Mouse (Mus musculus): Measurements from ENCODE around the gene Macrod2. TPM values are rescaled to one million over a fixed set of nuclear protein-coding genes. Genes with fewer than 3 reads are reported as not detected.

Macrod2 gene
- polyA plus RNA-seq, 1 experiment from 2014 or later = 49.2 TPM

DNA sequence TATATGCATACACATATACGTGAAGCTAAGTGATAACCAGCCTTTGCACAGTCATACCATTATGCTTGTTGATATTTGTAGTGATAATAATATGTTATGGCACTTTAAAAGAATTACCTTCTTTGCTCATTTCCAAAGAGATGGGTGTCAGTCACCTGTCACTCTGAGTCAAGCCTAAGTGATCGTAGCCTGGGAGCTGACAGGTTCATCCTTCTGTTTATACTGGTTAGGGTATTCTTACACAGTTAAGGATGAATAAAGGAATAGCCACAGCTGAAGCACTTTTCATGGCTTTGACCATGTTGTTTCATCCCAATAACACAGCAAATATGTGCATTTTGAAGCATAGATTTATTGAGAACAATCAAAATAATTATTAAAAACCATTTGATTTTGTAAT lies 274.7 kb downstream of the Macrod2 start:
- H3K9ac ChIP-seq (ENCODE audit: low read length) = peak overlapping the region; percentile 74
- ATAC-seq = no peak
- no peaks in the 10 kb centered on the region for H3K9me3 ChIP-seq (replicated peaks; ENCODE audit: control insufficient read depth, low read length)
- no peaks in the 10 kb centered on the region for H3K36me3 ChIP-seq (ENCODE audit: control insufficient read depth, insufficient read depth, low read length)
- H3K4me2 ChIP-seq (ENCODE audit: low read length) = peak overlapping the region; percentile 69
- 4% methylated on average over 2 of the region's 2 CpGs for WGBS
- peaks cover 15% of the 10 kb centered on the region for H3K4me1 ChIP-seq (ENCODE audit: control insufficient read depth, insufficient read depth, low read length)
- peak overlapping the region; percentile 60; the same call in 1 of the 2 replicates for H3K27ac ChIP-seq (ENCODE audit: low read depth, low read length)
- DNase-seq (ENCODE audit: low spot score) = peak; percentile 47
- no peaks in the 10 kb centered on the region for H3K27me3 ChIP-seq (replicated peaks; ENCODE audit: control insufficient read depth, insufficient read depth, low read length)
- H3K4me3 ChIP-seq (ENCODE audit: low read depth, low read length) = peak overlapping the region; percentile 60

- H3K4me3 ChIP-seq (ENCODE audit: low read depth, low read length) = peak overlapping the region; percentile 60
- WGBS = under 1% methylated on average over 12 of the region's 12 CpGs
- H3K4me2 ChIP-seq (ENCODE audit: low read length) = peak overlapping the region; percentile 69
These were observed 275.3 kb downstream of the Macrod2 start for GRCm38 (mm10) chr2:140670457-140670856.

DNA sequence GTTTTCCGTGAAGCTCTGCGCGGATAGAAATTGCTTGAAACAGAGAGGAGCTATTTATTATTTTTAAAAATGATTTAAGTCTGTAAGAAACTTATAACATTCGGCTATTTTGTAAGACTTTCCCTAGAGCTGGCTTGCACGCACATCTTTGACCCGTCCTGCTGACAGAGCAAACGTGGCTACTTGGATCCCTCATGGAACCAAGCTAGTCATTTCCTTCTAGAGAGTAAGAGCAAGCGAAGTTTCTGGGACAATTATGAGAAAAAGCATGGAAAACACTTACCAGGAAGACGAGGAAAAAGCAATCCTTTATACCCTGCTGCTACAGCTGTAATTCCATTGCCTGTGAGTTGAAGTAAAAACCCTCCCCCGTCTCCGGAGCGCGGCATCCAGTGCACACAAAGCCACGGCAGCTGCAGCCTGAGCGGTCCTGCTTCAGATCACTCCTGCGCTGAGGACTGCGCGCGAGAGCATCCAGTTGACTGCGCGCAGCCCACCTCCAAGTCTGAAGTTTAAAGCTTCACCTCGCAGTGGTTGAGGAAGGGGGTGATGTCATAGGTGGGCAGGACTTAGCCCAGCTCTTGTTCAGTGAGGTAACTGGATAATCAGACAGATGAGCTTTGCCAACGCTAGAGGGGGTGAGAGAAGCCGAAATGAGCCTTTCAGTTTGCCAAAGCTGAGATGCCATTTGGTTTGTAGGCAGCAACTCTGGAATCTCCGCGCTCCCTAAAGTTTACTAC lies 276.0 kb downstream of the Macrod2 start, which contains the start of gene Flrt3:
Gene Flrt3 (minus strand): TSS at position 507 of the 740 bp plus-strand sequence.
- H3K27ac ChIP-seq (ENCODE audit: low read depth, low read length) = peak within 1 kb of the TSS; percentile 84
- H3K4me1 ChIP-seq (ENCODE audit: control insufficient read depth, insufficient read depth, low read length) = peaks cover 7% of the 10 kb centered on the region; the same call in 1 of the 2 replicates
- H3K9me3 ChIP-seq (replicated peaks; ENCODE audit: control insufficient read depth, low read length) = no peaks in the 10 kb centered on the region
- no peaks in the 10 kb centered on the region for H3K36me3 ChIP-seq (ENCODE audit: control insufficient read depth, insufficient read depth, low read length)
- H3K4me2 ChIP-seq (ENCODE audit: low read length) = peak within 1 kb of the TSS; percentile 69
- under 1% methylated on average over 26 of the region's 26 CpGs for WGBS
- H3K9ac ChIP-seq (ENCODE audit: low read length) = peak within 1 kb of the TSS; percentile 74
- peak within 1 kb of the TSS; percentile 60 for H3K4me3 ChIP-seq (ENCODE audit: low read depth, low read length)
- ATAC-seq = peak; percentile 96
- DNase-seq (ENCODE audit: low spot score) = peak; percentile 99
- H3K27me3 ChIP-seq (replicated peaks; ENCODE audit: control insufficient read depth, insufficient read depth, low read length) = no peaks in the 10 kb centered on the region

More at GRCm38 (mm10) chr2:140670457-140670856, 275.3 kb downstream of the Macrod2 start:
- peak overlapping the region; percentile 74 for H3K9ac ChIP-seq (ENCODE audit: low read length)
- no peaks in the 10 kb centered on the region for H3K27me3 ChIP-seq (replicated peaks; ENCODE audit: control insufficient read depth, insufficient read depth, low read length)
- H3K4me1 ChIP-seq (ENCODE audit: control insufficient read depth, insufficient read depth, low read length) = peaks cover 12% of the 10 kb centered on the region
- H3K9me3 ChIP-seq (replicated peaks; ENCODE audit: control insufficient read depth, low read length) = no peaks in the 10 kb centered on the region
- ATAC-seq = peak; percentile 42
- DNase-seq (ENCODE audit: low spot score) = peak; percentile 80
- no peaks in the 10 kb centered on the region for H3K36me3 ChIP-seq (ENCODE audit: control insufficient read depth, insufficient read depth, low read length)
- peak overlapping the region; percentile 84 for H3K27ac ChIP-seq (ENCODE audit: low read depth, low read length)

DNA sequence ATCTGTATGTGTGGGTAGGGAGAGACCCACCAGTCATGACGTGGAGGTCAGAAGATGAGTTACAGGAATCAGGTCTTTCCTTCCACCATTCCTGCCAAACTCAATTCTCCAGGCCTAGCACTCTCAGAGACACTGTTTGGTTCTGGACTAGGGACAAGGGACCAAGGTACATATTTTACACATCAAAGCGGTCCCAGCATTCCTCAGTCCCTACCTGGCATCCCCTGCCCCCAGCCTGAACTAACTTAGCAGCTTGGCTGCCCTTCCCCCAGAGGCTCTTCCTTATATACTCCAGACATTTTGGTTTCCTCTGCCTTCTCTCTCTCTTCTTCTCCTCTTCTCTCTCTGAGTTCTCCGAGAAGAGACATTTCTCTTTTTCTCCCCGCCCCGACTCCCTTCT lies 278.4 kb downstream of the Macrod2 start:
- H3K36me3 ChIP-seq (ENCODE audit: control insufficient read depth, insufficient read depth, low read length) = no peaks in the 10 kb centered on the region
- no peak overlapping the region for H3K9ac ChIP-seq (ENCODE audit: low read length)
- H3K9me3 ChIP-seq (replicated peaks; ENCODE audit: control insufficient read depth, low read length) = no peaks in the 10 kb centered on the region
- no peaks in the 10 kb centered on the region for H3K27me3 ChIP-seq (replicated peaks; ENCODE audit: control insufficient read depth, insufficient read depth, low read length)
- WGBS = 89% methylated on average over 5 of the region's 5 CpGs
- no peak overlapping the region for H3K27ac ChIP-seq (ENCODE audit: low read depth, low read length)
- no peak overlapping the region for H3K4me2 ChIP-seq (ENCODE audit: low read length)
- no peaks in the 10 kb centered on the region; the same call in 1 of the 2 replicates for H3K4me1 ChIP-seq (ENCODE audit: control insufficient read depth, insufficient read depth, low read length)
- DNase-seq (ENCODE audit: low spot score) (no peak), ATAC-seq (no peak)
- H3K4me3 ChIP-seq (ENCODE audit: low read depth, low read length) = no peak overlapping the region

GRCm38 (mm10) chr2:140676728-140677127 lies 281.6 kb downstream of the Macrod2 start:
- H3K4me2 ChIP-seq (ENCODE audit: low read length) = no peak overlapping the region
- no peaks in the 10 kb centered on the region for H3K27me3 ChIP-seq (replicated peaks; ENCODE audit: control insufficient read depth, insufficient read depth, low read length)
- no peaks in the 10 kb centered on the region for H3K9me3 ChIP-seq (replicated peaks; ENCODE audit: control insufficient read depth, low read length)
- ATAC-seq (no peak), DNase-seq (ENCODE audit: low spot score) (no peak)
- H3K9ac ChIP-seq (ENCODE audit: low read length) = no peak overlapping the region
- no peak overlapping the region for H3K27ac ChIP-seq (ENCODE audit: low read depth, low read length)
- no peak overlapping the region for H3K4me3 ChIP-seq (ENCODE audit: low read depth, low read length)
- no peaks in the 10 kb centered on the region for H3K4me1 ChIP-seq (ENCODE audit: control insufficient read depth, insufficient read depth, low read length)
- 29% methylated on average over 3 of the region's 3 CpGs for WGBS
- H3K36me3 ChIP-seq (ENCODE audit: control insufficient read depth, insufficient read depth, low read length) = no peaks in the 10 kb centered on the region

DNA sequence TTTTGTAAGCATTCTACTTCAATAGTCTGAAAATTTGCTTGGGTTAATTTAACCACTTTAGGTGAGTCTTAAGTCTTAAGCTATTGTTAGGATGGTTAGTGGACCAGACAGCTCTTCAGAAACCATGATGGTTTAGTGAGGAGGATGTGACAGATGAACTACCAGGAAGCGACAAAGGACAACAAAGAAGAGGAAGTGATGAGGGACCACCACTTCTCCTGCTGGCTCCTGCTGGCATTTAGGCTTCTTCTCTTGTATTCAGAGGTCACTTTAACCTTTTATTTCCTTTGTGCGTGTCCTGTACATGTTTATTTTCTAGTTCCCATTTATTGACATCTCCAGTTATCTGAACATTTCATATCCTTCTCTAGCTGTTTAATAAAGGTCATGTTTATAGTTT lies 295.8 kb downstream of the Macrod2 start:
- ATAC-seq (no peak), DNase-seq (ENCODE audit: low spot score) (no peak)
- Histone ChIP-seq H3K27me3 (replicated peaks; ENCODE audit: control insufficient read depth, insufficient read depth, low read length) (no peaks in the 10 kb centered on the region), H3K9me3 (replicated peaks; ENCODE audit: control insufficient read depth, low read length) (no peaks in the 10 kb centered on the region), H3K27ac (ENCODE audit: low read depth, low read length) (no peak overlapping the region), H3K4me1 (ENCODE audit: control insufficient read depth, insufficient read depth, low read length) (no peaks in the 10 kb centered on the region), H3K36me3 (ENCODE audit: control insufficient read depth, insufficient read depth, low read length) (no peaks in the 10 kb centered on the region), H3K4me2 (ENCODE audit: low read length) (no peak overlapping the region), H3K9ac (ENCODE audit: low read length) (no peak overlapping the region), H3K4me3 (ENCODE audit: low read depth, low read length) (no peak overlapping the region)
- 93% methylated on average over 2 of the region's 2 CpGs for WGBS

DNA sequence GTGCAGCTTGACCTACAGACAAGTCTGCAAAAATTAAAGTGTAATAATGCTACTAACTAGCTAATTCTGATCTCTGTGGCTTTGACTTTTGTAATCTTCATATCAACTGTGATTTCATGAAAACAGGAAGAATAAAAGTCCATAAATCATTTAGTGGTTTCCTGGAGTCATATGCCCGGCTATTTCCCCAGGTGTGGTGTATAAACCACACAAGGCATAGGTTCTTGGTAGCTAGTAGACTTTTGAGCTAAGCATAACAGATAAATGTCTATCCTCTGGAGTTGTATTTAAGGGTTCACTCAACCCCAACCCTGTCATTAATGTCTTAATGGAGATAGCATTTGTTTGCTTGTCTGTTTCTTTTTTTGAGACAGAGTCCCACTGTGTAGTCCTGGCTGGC lies 296.3 kb downstream of the Macrod2 start:
- Histone ChIP-seq H3K27ac (ENCODE audit: low read depth, low read length) (no peak overlapping the region), H3K27me3 (replicated peaks; ENCODE audit: control insufficient read depth, insufficient read depth, low read length) (no peaks in the 10 kb centered on the region), H3K9me3 (replicated peaks; ENCODE audit: control insufficient read depth, low read length) (no peaks in the 10 kb centered on the region), H3K4me1 (ENCODE audit: control insufficient read depth, insufficient read depth, low read length) (no peaks in the 10 kb centered on the region), H3K36me3 (ENCODE audit: control insufficient read depth, insufficient read depth, low read length) (no peaks in the 10 kb centered on the region), H3K4me3 (ENCODE audit: low read depth, low read length) (no peak overlapping the region), H3K9ac (ENCODE audit: low read length) (no peak overlapping the region), H3K4me2 (ENCODE audit: low read length) (no peak overlapping the region)
- WGBS = 97% methylated on average over 1 of the region's 1 CpGs
- DNase-seq (ENCODE audit: low spot score) (no peak), ATAC-seq (no peak)

GRCm38 (mm10) chr2:140692461-140692860 lies 297.4 kb downstream of the Macrod2 start:
- no peak overlapping the region for H3K4me2 ChIP-seq (ENCODE audit: low read length)
- H3K27ac ChIP-seq (ENCODE audit: low read depth, low read length) = no peak overlapping the region
- WGBS = 85% methylated on average over 4 of the region's 4 CpGs
- no peaks in the 10 kb centered on the region for H3K36me3 ChIP-seq (ENCODE audit: control insufficient read depth, insufficient read depth, low read length)
- DNase-seq (ENCODE audit: low spot score) (no peak), ATAC-seq (no peak)
- no peaks in the 10 kb centered on the region for H3K4me1 ChIP-seq (ENCODE audit: control insufficient read depth, insufficient read depth, low read length)
- H3K27me3 ChIP-seq (replicated peaks; ENCODE audit: control insufficient read depth, insufficient read depth, low read length) = no peaks in the 10 kb centered on the region
- H3K4me3 ChIP-seq (ENCODE audit: low read depth, low read length) = no peak overlapping the region
- no peaks in the 10 kb centered on the region for H3K9me3 ChIP-seq (replicated peaks; ENCODE audit: control insufficient read depth, low read length)
- no peak overlapping the region for H3K9ac ChIP-seq (ENCODE audit: low read length)

DNA sequence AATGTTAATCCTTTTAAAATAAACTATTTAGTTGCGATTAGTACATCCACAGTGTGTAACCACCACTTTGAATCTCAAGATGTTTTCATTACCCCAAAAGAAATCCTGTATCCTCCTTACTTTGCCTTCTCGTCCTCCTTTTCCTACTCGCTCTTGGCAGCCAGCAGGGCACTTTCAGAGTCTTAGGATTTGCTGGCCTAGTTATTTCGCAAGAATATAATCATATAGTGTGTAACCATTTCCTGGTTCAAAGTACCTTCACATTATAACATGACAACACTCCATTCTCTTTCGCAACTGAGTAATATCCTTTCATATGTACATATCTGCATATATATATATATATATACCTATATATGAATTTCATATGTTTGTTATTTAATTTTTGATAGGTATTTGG lies 298.7 kb downstream of the Macrod2 start:
- no peaks in the 10 kb centered on the region for H3K9me3 ChIP-seq (replicated peaks; ENCODE audit: control insufficient read depth, low read length)
- H3K36me3 ChIP-seq (ENCODE audit: control insufficient read depth, insufficient read depth, low read length) = no peaks in the 10 kb centered on the region
- H3K4me1 ChIP-seq (ENCODE audit: control insufficient read depth, insufficient read depth, low read length) = peaks cover 7% of the 10 kb centered on the region
- WGBS = 88% methylated on average over 5 of the region's 5 CpGs
- no peak overlapping the region for H3K4me2 ChIP-seq (ENCODE audit: low read length)
- H3K27me3 ChIP-seq (replicated peaks; ENCODE audit: control insufficient read depth, insufficient read depth, low read length) = no peaks in the 10 kb centered on the region
- no peak for DNase-seq (ENCODE audit: low spot score)
- H3K4me3 ChIP-seq (ENCODE audit: low read depth, low read length) = no peak overlapping the region
- no peak for ATAC-seq
- H3K9ac ChIP-seq (ENCODE audit: low read length) = no peak overlapping the region
- H3K27ac ChIP-seq (ENCODE audit: low read depth, low read length) = no peak overlapping the region

Data from forebrain, embryonic 14.5 days (tissue).